Mouse (Mus musculus) heart, adult 11 months (tissue): Measurements from ENCODE around the gene Nob1.
A peak's percentile ranks its signal among the peaks of the same experiment; 100 is the strongest.

ENCODE experiments used
- DNase-seq: peaks from one replicate; pipeline ENCODE4 v3.0.0; 2022

The Nob1 gene

DNA sequence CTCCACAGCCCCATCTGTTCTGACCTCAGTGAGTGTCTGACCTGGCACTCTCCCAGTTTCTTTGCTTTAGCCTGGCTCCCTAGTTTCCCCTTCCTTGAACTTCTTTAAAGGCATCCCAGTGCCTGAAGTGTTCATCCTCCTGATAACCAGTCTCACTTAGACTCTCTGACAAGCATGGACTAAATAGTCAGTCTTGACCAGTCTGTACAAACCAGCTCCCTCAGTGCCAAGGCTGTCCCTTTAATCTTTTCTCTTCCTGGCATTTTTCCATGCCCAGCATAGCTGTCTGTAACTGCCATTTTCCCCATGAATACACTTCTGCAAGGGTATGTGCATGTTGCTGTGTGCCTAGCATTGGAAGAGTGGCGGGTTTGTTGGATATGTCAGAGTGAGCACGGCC lies 39.8 kb downstream of the Nob1 start:
- no peak for DNase-seq

GRCm38 (mm10) chr8:107384651-107385050 lies 40.2 kb downstream of the Nob1 start:
- peak; percentile 82 for DNase-seq

GRCm38 (mm10) chr8:107382898-107383297 lies 42.0 kb downstream of the Nob1 start:
- DNase-seq: peak; percentile 82

DNA sequence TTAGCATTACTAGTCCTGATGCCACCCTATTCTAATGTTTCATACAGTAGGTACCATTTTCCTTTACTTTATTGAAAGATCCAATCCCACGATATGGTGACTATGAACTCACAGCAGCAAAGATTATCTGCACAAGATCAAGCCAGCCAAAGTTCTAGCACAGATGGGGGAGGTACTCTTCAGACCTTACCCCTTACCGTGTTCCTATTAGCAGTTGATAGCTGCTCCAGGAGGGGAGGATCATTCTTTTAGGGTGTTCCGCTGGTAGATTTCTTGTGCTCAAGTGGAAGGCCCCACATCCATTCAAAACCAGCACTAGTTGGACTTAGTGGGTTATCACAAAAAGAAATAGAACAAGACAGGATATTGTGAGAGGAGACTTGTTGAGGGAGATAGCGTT lies 43.2 kb downstream of the Nob1 start:
- DNase-seq: peak; percentile 58

DNA sequence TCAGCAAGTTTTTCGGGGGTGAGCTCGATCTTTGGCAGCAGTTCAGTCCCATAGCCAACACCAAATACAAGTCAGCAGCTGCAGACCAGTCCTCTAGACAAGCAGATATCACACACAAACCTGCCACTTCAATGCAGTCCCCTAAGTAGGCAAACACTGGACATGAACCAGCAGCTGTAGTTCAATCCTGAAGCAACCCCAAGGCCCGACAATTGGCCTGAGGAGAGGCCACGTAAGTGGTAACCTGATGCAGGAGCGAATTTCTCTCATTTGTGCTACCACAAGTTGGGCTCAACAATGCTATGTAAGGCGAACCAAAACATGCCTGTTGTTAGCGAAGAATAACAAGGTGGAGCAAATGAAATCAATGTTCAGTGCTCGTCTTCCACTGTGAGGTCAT lies 44.1 kb downstream of the Nob1 start:
- DNase-seq: peak; percentile 62

- peak; percentile 87 for DNase-seq
Measured at GRCm38 (mm10) chr8:107377346-107377745, 47.5 kb downstream of the Nob1 start.

DNA sequence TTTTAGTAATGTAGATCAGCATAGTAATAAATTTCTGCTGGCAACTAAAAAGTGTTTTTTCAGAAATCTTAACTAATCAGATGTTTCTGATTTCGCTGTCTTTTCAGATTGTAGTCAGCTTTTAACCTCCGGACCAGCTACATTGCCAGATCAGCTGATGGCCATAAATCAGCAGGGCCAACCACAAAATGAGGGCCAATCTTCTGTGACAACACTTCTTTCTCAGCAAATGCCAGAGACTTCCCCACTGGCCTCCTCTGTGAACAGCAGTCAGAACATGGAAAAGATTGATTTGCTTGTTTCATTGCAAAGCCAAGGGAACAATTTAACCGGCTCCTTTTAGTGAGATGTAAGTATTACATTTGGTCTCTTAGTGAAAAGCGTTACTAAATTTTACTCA lies 54.5 kb downstream of the Nob1 start:
- DNase-seq: no peak
